Mouse (Mus musculus) megakaryocyte, embryonic 14.5 days (primary cell): ENCODE data around the gene Sfi1.
"Not testable (repeated sequence)": the region's sequence is repeated elsewhere in the genome, so short reads cannot be mapped to it uniquely, and the experiment has no call there.

Experiments
- FLI1 ChIP-seq: IDR thresholded peaks from 2 replicates; pipeline ENCODE4 v1.6.1; 2012; ENCODE audit warnings: low read length, inconsistent platforms, mixed read lengths
- GATA1 ChIP-seq: IDR thresholded peaks from 3 replicates; pipeline ENCODE4 v1.6.1; 2012; ENCODE audit warnings: mixed read lengths, low read length, inconsistent platforms, borderline replicate concordance

- TF ChIP-seq GATA1, FLI1: not testable (repeated sequence)
Observed at GRCm38 (mm10) chr11:3137279-3137678, 56.0 kb downstream of the Sfi1 start.
